Mouse (Mus musculus) ES-Bruce4 (cell line): Measurements from ENCODE around the gene Ankrd34a. TPM values are rescaled to one million over a fixed set of nuclear protein-coding genes. Genes with fewer than 3 reads are reported as not detected.

ENCODE experiments used
- H3K27ac ChIP-seq: 2 replicates; pipeline ENCODE4 v1.5.1; 2012; ENCODE audit warnings: low read length, inconsistent platforms; ENCODE audit not compliant: insufficient read depth
- H3K27me3 ChIP-seq: 2 replicates; pipeline ENCODE4 v1.6.1; 2012; ENCODE audit warnings: mild to moderate bottlenecking, low read length, inconsistent platforms; ENCODE audit not compliant: control insufficient read depth, poor library complexity, insufficient read depth, severe bottlenecking
- H3K36me3 ChIP-seq: 2 replicates; pipeline ENCODE4 v1.6.1; 2012; ENCODE audit warnings: inconsistent platforms, mild to moderate bottlenecking, low read length, moderate library complexity; ENCODE audit not compliant: control insufficient read depth, poor library complexity, insufficient read depth, severe bottlenecking
- H3K4me1 ChIP-seq: one replicate; pipeline ENCODE4 v1.8.1; 2011; ENCODE audit warnings: low read length; ENCODE audit not compliant: control insufficient read depth, insufficient read depth
- H3K4me3 ChIP-seq: 2 replicates; pipeline ENCODE4 v1.5.1; 2011; ENCODE audit warnings: low read depth, mild to moderate bottlenecking, low read length
- H3K9ac ChIP-seq: 2 replicates; pipeline ENCODE4 v1.6.1; 2012; ENCODE audit warnings: low read depth, mild to moderate bottlenecking, inconsistent platforms; ENCODE audit not compliant: poor library complexity, severe bottlenecking
- H3K9me3 ChIP-seq: replicated peaks from 2 replicates; pipeline ENCODE4 v1.6.1; 2012; ENCODE audit warnings: mild to moderate bottlenecking, low read length, inconsistent platforms; ENCODE audit not compliant: control insufficient read depth, poor library complexity, insufficient read depth, severe bottlenecking
- CTCF ChIP-seq: IDR thresholded peaks from one replicate; pipeline ENCODE4 v1.8.1; 2011; ENCODE audit warnings: low read depth, low read length
- EP300 ChIP-seq: IDR thresholded peaks from 2 replicates; pipeline ENCODE4 v1.6.1; 2011; ENCODE audit warnings: low read depth, low read length; ENCODE audit not compliant: insufficient read depth
- POLR2A ChIP-seq: IDR thresholded peaks from one replicate; pipeline ENCODE4 v1.8.1; 2011; ENCODE audit warnings: low read length; ENCODE audit not compliant: insufficient read depth
- polyA plus RNA-seq: library from polyadenylated mRNA; stranded (reverse); fragments of >200 nt; gene quantifications from 2 replicates; pipeline ENCODE4 v1.2.4, GENCODE M21; 2011; ENCODE audit warnings: low read depth; ENCODE audit not compliant: missing spikeins, insufficient read depth, insufficient read length

Ankrd34a gene
- polyA plus RNA-seq, result 0.31 and 0.43 TPM in 2 replicates

DNA sequence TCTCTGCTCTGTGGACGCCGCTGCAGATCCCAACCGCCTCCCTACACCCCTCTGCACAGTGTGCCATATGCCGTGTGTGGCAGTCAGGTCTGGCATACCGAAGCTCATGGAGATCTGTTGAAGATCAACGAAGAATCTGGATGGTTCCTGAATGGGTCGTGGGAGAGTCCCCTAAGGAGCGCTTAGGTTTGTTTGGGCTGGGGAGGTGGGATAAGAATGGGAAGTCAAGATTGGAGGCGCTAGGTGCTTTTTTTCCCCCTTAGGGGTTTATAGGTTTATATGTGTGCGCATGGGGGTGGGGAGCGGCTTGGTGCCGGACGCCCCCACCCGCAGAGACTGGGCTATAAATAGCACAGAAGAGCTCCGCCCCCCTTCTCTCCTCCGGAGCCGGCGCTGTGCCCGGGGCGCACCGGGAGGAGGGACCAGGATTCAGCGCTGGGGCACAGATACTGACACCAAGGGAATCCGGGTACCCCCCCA, at the start of gene Ankrd34a:
Gene Ankrd34a (plus strand): TSS at position 409 of the 480 bp plus-strand sequence.
- Histone ChIP-seq H3K4me1 (no peaks in the 10 kb centered on the region), H3K9ac (peak within 1 kb of the TSS; percentile 19), H3K27me3 (no peaks in the 10 kb centered on the region), H3K27ac (no peak within 1 kb of the TSS), H3K4me3 (peak within 1 kb of the TSS; percentile 56), H3K36me3 (no peaks in the 10 kb centered on the region), H3K9me3 (no peaks in the 10 kb centered on the region)
- TF ChIP-seq POLR2A (no peak), EP300 (no peak), CTCF (no peak)

- no peaks in the 10 kb centered on the region for H3K27me3 ChIP-seq
Measured at GRCm38 (mm10) chr3:96546880-96547279, 49.6 kb upstream of the Ankrd34a start.

DNA sequence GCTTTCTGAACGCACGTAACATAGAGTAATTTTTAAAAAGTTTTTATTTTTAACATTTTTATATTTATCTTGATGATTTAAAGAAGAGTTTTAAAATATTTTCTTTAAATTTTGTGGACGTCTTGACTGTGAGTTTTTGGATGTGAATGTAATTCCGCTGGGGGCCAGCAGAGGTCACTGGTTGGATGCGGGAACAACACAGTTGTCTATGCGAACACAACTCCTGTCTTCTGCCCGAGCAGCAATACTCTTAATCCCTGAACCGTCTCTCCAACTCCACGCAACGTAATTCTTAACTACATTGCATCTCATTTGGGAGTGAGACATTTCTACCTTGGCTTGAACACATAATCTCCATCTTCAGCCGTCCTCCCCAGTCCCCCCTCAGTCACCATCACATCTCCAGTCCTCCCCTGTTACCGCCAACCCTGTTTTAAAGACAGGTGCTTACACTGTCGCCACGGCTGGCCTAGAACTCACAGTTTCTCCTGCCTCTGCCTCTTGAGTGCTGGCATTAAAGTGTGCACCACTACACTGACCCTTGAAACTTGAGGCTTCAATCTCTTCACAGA, 49.0 kb upstream of the Ankrd34a start:
- TF ChIP-seq EP300, result no peak
- peak; percentile 75 for TF ChIP-seq CTCF
- TF ChIP-seq POLR2A, result no peak
- peaks cover 1% of the 10 kb centered on the region for H3K4me1 ChIP-seq
- no peaks in the 10 kb centered on the region for H3K36me3 ChIP-seq
- H3K4me3 ChIP-seq, result no peak overlapping the region
- no peaks in the 10 kb centered on the region for H3K9me3 ChIP-seq
- no peak overlapping the region; the same call in 1 of the 2 replicates for H3K27ac ChIP-seq
- H3K9ac ChIP-seq, result no peak overlapping the region
- no peaks in the 10 kb centered on the region for H3K27me3 ChIP-seq

More at GRCm38 (mm10) chr3:96546880-96547279, 49.6 kb upstream of the Ankrd34a start:
- Histone ChIP-seq H3K9me3 (no peaks in the 10 kb centered on the region), H3K4me3 (no peak overlapping the region), H3K36me3 (no peaks in the 10 kb centered on the region), H3K27ac (no peak overlapping the region), H3K9ac (no peak overlapping the region), H3K4me1 (peaks cover 1% of the 10 kb centered on the region)
- TF ChIP-seq POLR2A (no peak), CTCF (no peak), EP300 (no peak)

DNA sequence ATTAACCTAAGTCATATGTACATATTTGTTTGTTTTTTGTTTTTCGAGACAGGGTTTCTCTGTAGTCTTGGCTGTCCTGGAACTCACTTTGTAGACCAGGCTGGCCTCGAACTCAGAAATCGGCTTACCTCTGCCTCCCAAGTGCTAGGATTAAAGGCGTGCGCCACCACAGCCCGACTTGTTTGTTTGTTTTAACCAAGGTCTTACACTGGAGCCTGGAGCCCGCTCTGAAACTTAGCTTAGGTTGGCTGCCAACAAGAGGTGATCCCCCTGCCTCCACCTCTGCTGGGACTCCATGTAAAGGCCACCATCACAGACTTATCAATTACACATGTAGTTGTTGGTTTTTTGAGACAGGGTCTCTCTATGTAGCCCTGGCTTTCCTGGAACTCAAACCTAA, 47.6 kb upstream of the Ankrd34a start:
- H3K27ac ChIP-seq, result no peak overlapping the region
- TF ChIP-seq POLR2A, result no peak
- no peak for TF ChIP-seq EP300
- TF ChIP-seq CTCF, result no peak
- H3K9ac ChIP-seq, result no peak overlapping the region
- no peaks in the 10 kb centered on the region for H3K9me3 ChIP-seq
- H3K4me3 ChIP-seq, result no peak overlapping the region
- no peaks in the 10 kb centered on the region for H3K36me3 ChIP-seq
- H3K4me1 ChIP-seq, result peaks cover 1% of the 10 kb centered on the region
- no peaks in the 10 kb centered on the region for H3K27me3 ChIP-seq

GRCm38 (mm10) chr3:96549346-96549745, 47.1 kb upstream of the Ankrd34a start:
- no peaks in the 10 kb centered on the region for H3K36me3 ChIP-seq
- H3K27ac ChIP-seq, result no peak overlapping the region
- no peak overlapping the region for H3K4me3 ChIP-seq
- TF ChIP-seq CTCF (no peak), POLR2A (no peak)
- H3K9ac ChIP-seq, result no peak overlapping the region
- H3K9me3 ChIP-seq, result no peaks in the 10 kb centered on the region
- peaks cover 1% of the 10 kb centered on the region for H3K4me1 ChIP-seq
- no peaks in the 10 kb centered on the region for H3K27me3 ChIP-seq

- H3K27ac ChIP-seq, result 0 out of 2 replicates have a peak overlapping the region, but pooled peaks have one; percentile 1
- no peak for TF ChIP-seq POLR2A
- TF ChIP-seq CTCF, result no peak
- no peak for TF ChIP-seq EP300
- H3K9ac ChIP-seq, result peak overlapping the region; percentile 38; the same call in 1 of the 2 replicates
- peaks cover 1% of the 10 kb centered on the region for H3K4me1 ChIP-seq
- H3K9me3 ChIP-seq, result no peaks in the 10 kb centered on the region
- no peaks in the 10 kb centered on the region for H3K27me3 ChIP-seq
- no peaks in the 10 kb centered on the region for H3K36me3 ChIP-seq
- no peak overlapping the region for H3K4me3 ChIP-seq
Measured at GRCm38 (mm10) chr3:96551203-96551602, 45.2 kb upstream of the Ankrd34a start.
